Mouse (Mus musculus) stomach, embryonic 16.5 days (tissue): Measurements from ENCODE around the gene Plscr1. TPM values are rescaled to one million over a fixed set of nuclear protein-coding genes. Genes with fewer than 3 reads are reported as not detected.

Experiments used
- ATAC-seq: fragments of 200-750 bp; cut with Nextera tagmentation; 2 replicates; pipeline ENCODE4 v1.8.0; 2017; ENCODE audit warnings: moderate number of reproducible peaks, moderate TSS enrichment; ENCODE audit not compliant: insufficient read depth, low FRiP score
- H3K27ac ChIP-seq: fragments of 300-500 bp; sonication (generic); 2 replicates; pipeline ENCODE4 v1.5.1; 2014; ENCODE audit warnings: low read length
- H3K27me3 ChIP-seq: fragments of 300-500 bp; sonication (generic); 2 replicates; pipeline ENCODE4 v1.6.1; 2014; ENCODE audit warnings: low read length, control low read depth, mixed read lengths; ENCODE audit not compliant: control insufficient read depth, insufficient read depth
- H3K36me3 ChIP-seq: fragments of 300-500 bp; sonication (generic); 2 replicates; pipeline ENCODE4 v1.6.1; 2014; ENCODE audit warnings: low read length; ENCODE audit not compliant: control insufficient read depth, insufficient read depth
- H3K4me1 ChIP-seq: fragments of 300-500 bp; sonication (generic); 2 replicates; pipeline ENCODE4 v1.6.1; 2014; ENCODE audit warnings: low read length, control low read depth, mixed read lengths; ENCODE audit not compliant: control insufficient read depth, insufficient read depth
- H3K4me2 ChIP-seq: fragments of 300-500 bp; sonication (generic); 2 replicates; pipeline ENCODE4 v1.6.1; 2014; ENCODE audit warnings: low read depth, low read length, mixed read lengths
- H3K4me3 ChIP-seq: fragments of 300-500 bp; sonication (generic); replicated peaks from 2 replicates; pipeline ENCODE4 v1.5.1; 2014; ENCODE audit warnings: mild to moderate bottlenecking, low read length
- H3K9ac ChIP-seq: fragments of 300-500 bp; sonication (generic); 2 replicates; pipeline ENCODE4 v1.6.1; 2014; ENCODE audit warnings: low read length
- H3K9me3 ChIP-seq: fragments of 300-500 bp; sonication (generic); replicated peaks from 2 replicates; pipeline ENCODE4 v1.6.1; 2016; ENCODE audit warnings: low read length, control low read depth; ENCODE audit not compliant: control insufficient read depth
- WGBS: fragments of 180-500 bp; shearing (Covaris S2); extraction: QIAGEN DNeasy Blood & Tissue Kit; methylation state at CpG from one replicate; pipeline ENCODE4 v1.1.7; 2014; 5-methylcytosine and 5-hydroxymethylcytosine counted together
- polyA plus RNA-seq: library from polyadenylated mRNA; unstranded; fragments of >200 nt; fragmentation: Nextera tagmentation; extraction: Ambion mirVana; gene quantifications from 2 replicates; pipeline ENCODE4 v1.2.1, GENCODE M21; 2015

Gene Plscr1
- polyA plus RNA-seq, 1 experiment from 2014 or later, result 56.2 TPM

DNA sequence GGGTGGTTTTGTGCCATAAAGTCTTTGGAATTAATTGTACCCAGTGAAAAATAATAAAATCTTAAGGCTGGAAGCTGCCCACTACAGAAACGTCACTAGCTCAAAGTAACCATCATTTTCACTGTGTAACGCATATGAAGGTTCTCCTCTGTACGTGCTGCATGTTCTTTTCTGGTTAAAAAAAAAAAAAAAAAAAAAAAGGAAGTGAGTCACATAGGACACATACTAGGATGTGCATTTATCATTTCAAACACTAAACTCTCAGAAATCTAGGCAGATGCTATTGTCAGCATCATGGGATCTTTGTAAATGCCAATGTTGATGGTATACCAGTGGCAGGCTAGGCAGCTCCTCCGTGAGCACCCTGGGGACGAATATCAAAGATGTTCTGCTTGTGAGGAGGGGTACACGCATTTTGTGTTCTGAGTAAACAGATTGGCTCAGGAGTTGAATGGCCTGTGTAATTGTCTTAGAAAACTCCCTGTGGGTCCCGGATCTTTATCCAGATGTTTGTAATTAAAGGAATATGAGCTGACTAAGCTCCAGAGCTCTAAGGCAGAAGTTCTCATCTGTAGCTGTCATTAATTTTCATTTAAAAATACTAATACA is 33.1 kb downstream of the Plscr1 start:
- no peak overlapping the region for H3K4me2 ChIP-seq
- no peak for ATAC-seq
- WGBS, result 51% methylated on average over 7 of the region's 7 CpGs
- H3K9me3 ChIP-seq, result no peaks in the 10 kb centered on the region
- no peaks in the 10 kb centered on the region for H3K27me3 ChIP-seq
- no peak overlapping the region for H3K27ac ChIP-seq
- no peaks in the 10 kb centered on the region for H3K36me3 ChIP-seq
- H3K4me1 ChIP-seq, result no peaks in the 10 kb centered on the region
- no peak overlapping the region for H3K9ac ChIP-seq
- no peak overlapping the region for H3K4me3 ChIP-seq

DNA sequence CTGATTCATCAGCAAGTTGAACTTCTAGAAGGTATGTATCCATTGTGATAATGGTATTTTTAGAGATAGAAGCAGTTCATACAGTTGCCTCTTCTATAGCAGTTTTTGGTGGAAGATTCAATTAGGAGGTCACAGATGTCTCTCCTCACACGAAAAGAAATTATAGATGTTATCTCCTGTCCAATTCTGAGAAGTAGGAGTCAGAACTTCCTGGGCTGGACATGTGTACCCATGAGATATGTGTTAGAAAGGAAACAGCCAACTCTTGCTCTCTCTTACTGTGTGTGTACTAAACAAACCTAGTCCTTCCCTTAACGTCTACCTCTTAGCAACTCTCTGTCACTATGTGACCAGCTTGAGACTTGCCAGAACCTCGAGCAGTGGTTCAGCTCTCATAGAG is 40.1 kb downstream of the Plscr1 start:
- H3K4me3 ChIP-seq, result no peak overlapping the region
- H3K27ac ChIP-seq, result no peak overlapping the region
- no peaks in the 10 kb centered on the region for H3K9me3 ChIP-seq
- no peaks in the 10 kb centered on the region for H3K36me3 ChIP-seq
- H3K9ac ChIP-seq, result no peak overlapping the region
- ATAC-seq, result no peak
- no peaks in the 10 kb centered on the region for H3K27me3 ChIP-seq
- no peaks in the 10 kb centered on the region for H3K4me1 ChIP-seq
- WGBS, result 58% methylated on average over 3 of the region's 3 CpGs
- no peak overlapping the region for H3K4me2 ChIP-seq

DNA sequence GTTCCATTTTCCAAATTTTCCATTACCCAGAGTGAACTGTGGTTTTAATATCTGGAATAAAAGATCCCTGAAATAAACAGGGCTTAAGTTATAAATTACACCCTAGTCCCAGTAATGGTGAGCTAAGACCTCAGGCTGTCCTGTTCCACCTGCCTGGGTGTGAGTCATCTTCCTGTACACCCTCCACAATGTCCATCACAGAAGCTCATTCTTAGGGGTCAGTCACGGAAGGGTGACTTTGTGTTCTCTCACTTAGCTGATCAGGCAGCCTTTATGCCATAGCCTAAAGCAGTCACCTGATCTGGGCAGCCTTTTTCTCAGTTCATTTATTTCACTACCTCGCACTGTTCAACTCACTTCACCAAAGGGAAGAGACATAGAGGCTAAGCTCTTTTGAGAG is 42.6 kb downstream of the Plscr1 start:
- H3K4me1 ChIP-seq, result no peaks in the 10 kb centered on the region
- H3K27ac ChIP-seq, result no peak overlapping the region
- H3K36me3 ChIP-seq, result no peaks in the 10 kb centered on the region
- whole genome bisulfite sequencing, result 79% methylated on average over 2 of the region's 2 CpGs
- no peak overlapping the region for H3K9ac ChIP-seq
- H3K9me3 ChIP-seq, result no peaks in the 10 kb centered on the region
- no peak overlapping the region for H3K4me3 ChIP-seq
- H3K27me3 ChIP-seq, result no peaks in the 10 kb centered on the region
- no peak overlapping the region for H3K4me2 ChIP-seq
- no peak for ATAC-seq

DNA sequence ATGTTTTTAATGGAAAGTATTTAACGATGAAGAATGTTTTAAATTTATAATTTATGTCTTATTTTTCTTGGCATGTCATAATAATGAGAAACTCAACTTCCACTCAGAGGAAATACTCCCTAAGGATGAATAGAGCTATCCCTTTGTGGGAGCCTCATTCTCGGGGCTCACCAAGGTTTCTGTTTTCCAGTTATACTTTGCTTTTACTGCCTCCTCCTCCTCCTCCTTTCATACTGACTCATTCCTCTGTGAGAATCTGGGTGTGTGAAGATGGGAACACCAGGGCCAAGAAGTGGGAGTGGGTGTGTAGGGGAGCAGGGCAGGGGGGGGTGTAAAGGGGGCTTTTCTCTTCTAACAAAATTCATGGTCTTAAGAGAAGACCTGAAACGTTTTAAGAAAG is 43.4 kb downstream of the Plscr1 start:
- no peak for ATAC-seq
- no peak overlapping the region for H3K4me3 ChIP-seq
- no peak overlapping the region for H3K27ac ChIP-seq
- no peaks in the 10 kb centered on the region for H3K9me3 ChIP-seq
- no peaks in the 10 kb centered on the region for H3K4me1 ChIP-seq
- no peaks in the 10 kb centered on the region for H3K27me3 ChIP-seq
- no peaks in the 10 kb centered on the region for H3K36me3 ChIP-seq
- WGBS, result 53% methylated on average over 3 of the region's 3 CpGs
- no peak overlapping the region for H3K9ac ChIP-seq
- no peak overlapping the region for H3K4me2 ChIP-seq

DNA sequence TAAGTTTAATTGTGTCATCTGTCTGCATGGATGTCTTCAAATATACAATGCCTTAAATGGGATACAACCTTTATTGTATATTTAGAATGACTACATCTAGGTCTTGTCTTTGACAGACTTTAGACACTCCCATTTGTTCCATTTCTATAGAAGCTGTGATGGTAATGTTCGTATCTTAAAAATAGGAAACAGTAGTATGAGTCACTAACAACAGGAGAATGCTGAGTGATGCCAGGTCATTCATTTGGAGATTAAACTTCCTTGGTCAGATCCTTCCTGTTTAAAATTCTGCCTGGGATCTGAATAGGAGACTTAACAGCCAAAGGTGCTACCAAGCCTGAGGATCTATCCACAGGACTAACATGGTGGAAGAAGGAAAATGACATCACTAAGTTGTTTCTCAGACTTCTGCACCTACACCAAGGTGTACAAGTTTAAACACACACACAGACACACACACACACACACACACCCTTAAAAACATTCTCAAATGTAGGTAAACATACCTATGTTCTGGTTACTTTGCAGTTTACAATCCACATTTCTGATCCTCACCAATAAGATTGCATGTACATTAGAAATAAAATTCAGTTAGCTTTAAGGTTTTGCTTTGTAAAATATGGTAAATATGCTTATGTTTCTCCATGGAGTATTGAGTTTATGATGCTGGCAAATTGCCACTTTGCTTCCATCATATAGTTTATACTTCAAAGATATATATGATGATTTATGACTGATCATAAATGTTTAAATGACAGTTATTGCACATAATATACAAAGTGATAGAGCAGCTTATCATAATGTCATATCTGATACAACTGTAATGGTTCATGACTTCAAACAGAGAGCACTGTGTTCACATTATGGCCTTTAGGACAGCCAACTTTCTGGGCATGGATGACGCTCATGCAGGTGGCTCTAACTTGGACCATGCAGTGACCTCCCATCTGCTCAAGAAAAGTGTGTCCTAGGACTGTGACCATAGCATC is 44.3 kb downstream of the Plscr1 start:
- Histone ChIP-seq H3K27me3 (no peaks in the 10 kb centered on the region), H3K4me3 (no peak overlapping the region), H3K4me1 (no peaks in the 10 kb centered on the region), H3K36me3 (no peaks in the 10 kb centered on the region), H3K27ac (no peak overlapping the region), H3K9me3 (no peaks in the 10 kb centered on the region), H3K9ac (no peak overlapping the region), H3K4me2 (no peak overlapping the region)
- 77% methylated on average over 2 of the region's 2 CpGs for WGBS
- 0 out of 2 replicates have a peak, but pooled peaks have one; percentile 25 for ATAC-seq

DNA sequence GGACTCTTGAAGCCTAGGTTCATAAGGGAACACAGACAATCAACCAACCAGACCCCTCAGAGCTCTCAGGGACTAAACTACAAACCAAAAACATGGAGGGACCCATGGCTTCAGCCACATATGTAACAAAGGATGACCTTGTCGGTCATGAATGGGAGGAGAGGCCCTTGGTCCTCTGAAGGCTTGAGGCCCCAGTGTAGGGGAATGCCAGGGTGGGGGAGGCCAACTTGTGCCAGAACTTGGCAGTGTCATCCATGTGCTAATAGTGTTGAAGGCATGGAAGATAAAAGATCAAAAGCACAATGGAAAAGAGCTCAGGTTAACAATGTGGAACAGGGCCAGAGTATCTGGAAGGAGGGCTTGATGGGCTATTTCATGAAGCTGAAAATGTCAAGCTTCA is 48.7 kb downstream of the Plscr1 start:
- Histone ChIP-seq H3K27ac (no peak overlapping the region), H3K4me3 (no peak overlapping the region), H3K27me3 (no peaks in the 10 kb centered on the region), H3K9ac (no peak overlapping the region), H3K36me3 (no peaks in the 10 kb centered on the region), H3K4me2 (no peak overlapping the region), H3K4me1 (no peaks in the 10 kb centered on the region), H3K9me3 (no peaks in the 10 kb centered on the region)
- WGBS, result 71% methylated on average over 1 of the region's 1 CpGs
- no peak for ATAC-seq

DNA sequence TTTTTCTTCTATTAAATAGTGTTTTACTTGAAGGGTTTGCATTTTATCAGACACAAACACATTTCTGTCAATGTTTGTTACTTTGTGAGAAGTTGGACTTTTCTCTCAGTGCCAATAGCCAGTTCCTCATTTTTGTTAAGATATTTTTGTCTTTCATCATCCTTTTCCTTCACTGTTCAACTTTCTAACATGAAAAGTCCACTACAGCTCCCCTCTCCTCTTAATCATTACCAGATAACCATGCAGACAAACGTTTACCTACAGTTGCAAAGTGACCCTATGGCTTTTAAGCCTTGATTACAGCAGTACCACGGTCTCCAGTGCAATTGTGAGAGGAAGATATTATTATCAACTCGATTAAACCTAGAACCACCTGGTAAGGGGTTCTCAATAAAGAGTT is 51.7 kb downstream of the Plscr1 start:
- WGBS, result 45% methylated on average over 3 of the region's 3 CpGs
- no peak for ATAC-seq

DNA sequence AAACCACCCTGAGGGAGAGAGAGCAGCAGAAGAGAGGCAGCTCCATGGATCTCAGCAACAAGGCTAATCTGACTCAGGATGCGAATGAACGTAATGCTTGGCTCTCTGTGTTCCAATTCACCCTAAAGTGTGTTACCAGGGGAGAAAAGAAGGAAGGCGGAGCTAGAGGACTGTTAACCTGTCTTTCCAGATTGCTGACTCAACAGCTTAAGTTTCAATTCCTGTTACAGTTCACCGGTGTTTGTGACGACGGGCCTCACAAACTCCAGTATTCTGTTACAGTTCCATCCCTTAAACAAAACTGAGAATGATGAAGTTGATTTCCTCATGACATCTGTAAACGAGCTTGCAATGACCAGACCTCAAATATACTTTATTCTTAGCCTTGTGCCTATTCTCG is 55.5 kb downstream of the Plscr1 start:
- Histone ChIP-seq H3K4me1 (no peaks in the 10 kb centered on the region), H3K4me2 (no peak overlapping the region), H3K9ac (no peak overlapping the region), H3K9me3 (no peaks in the 10 kb centered on the region), H3K36me3 (no peaks in the 10 kb centered on the region), H3K27ac (no peak overlapping the region), H3K27me3 (no peaks in the 10 kb centered on the region), H3K4me3 (no peak overlapping the region)
- 63% methylated on average over 8 of the region's 8 CpGs for WGBS
- no peak for ATAC-seq

More for the DNA sequence above, 51.7 kb downstream of the Plscr1 start:
- no peaks in the 10 kb centered on the region for H3K9me3 ChIP-seq
- no peak overlapping the region for H3K27ac ChIP-seq
- H3K4me1 ChIP-seq, result no peaks in the 10 kb centered on the region
- no peaks in the 10 kb centered on the region for H3K36me3 ChIP-seq
- no peaks in the 10 kb centered on the region for H3K27me3 ChIP-seq
- no peak overlapping the region for H3K4me2 ChIP-seq
- no peak overlapping the region for H3K4me3 ChIP-seq
- no peak overlapping the region for H3K9ac ChIP-seq

DNA sequence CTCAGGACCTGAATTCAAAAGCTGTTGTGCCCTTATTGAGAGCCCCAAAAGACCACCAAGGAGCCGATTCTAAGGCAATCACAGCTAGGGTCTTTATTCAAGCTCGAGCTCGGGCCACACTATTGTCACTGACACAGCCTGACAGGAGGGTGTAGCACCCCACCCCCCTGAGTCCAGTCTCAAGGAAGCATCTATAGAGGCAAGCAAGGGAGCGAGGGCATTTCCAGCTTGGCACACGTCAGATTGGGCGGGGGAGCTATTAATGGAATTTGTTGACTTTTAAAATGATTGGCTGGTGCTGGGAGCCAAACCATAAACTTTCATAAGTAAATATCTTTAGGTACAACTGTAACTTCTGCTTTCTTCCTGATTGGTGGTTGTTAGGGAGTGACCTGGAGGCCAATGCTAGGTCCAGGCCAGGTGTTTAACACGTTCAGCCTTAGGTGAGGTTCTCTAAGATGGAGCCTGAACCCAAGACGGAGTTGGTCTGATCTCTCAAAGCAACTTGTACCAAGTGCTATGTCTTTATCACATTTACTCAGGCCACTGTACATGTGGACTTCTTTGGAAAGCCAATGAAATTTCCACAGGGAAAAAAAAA is 56.2 kb downstream of the Plscr1 start:
- Histone ChIP-seq H3K4me3 (no peak overlapping the region), H3K27me3 (no peaks in the 10 kb centered on the region), H3K9ac (no peak overlapping the region), H3K4me1 (no peaks in the 10 kb centered on the region), H3K27ac (no peak overlapping the region), H3K4me2 (no peak overlapping the region), H3K9me3 (no peaks in the 10 kb centered on the region), H3K36me3 (no peaks in the 10 kb centered on the region)
- WGBS, result 80% methylated on average over 8 of the region's 8 CpGs
- no peak for ATAC-seq
